9 mouse cellular contexts compared by ENCODE assay signal in genomic region chr7:141670999-141671398, GRCm38 (mm10). TPM values are rescaled to one million over a fixed set of nuclear protein-coding genes. Genes with fewer than 3 reads are reported as not detected.
A peak's percentile ranks its signal among the peaks of the same experiment; 100 is the strongest.
DNase-seq lines count a peak whose midpoint lies in the region; ATAC-seq and TF ChIP-seq lines count a peak whose summit lies in the region.
"Had no signal": no experiment of that assay in that cellular context is flagged by ENCODE, and none has a peak within 500 bp of the region (broad histone marks: within the 10 kb centered on the region; RNA-seq: fewer than 3 reads in every experiment).

No protein-coding gene starts in this region.

- DNase-seq in MEL (ENCODE audit: low read depth, low spot score), result peak; percentile 63
- peak; percentile 31 for DNase-seq in forelimb bud, embryonic 11.5 days (ENCODE audit: low read depth, low spot score)
- DNase-seq in thymus, postnatal 14 days, result peak; percentile 43
- no peak for DNase-seq in hindbrain, embryonic 10.5 days (ENCODE audit: low spot score)

- no peak overlapping the region for H3K4me3 ChIP-seq in heart, embryonic 12.5 days
- H3K4me3 ChIP-seq in heart, embryonic 11.5 days (ENCODE audit: low read depth, low read length), result no peak overlapping the region
- H3K4me3 ChIP-seq in MEL (ENCODE audit: control insufficient read depth in 1 of 2, insufficient read depth in 1 of 2, low read depth in 2 of 2, low read length in 2 of 2), result no peak overlapping the region
- H3K4me3 ChIP-seq in lung, embryonic 16.5 days (ENCODE audit: low read length), result no peak overlapping the region
- H3K4me3 ChIP-seq in neural tube, embryonic 15.5 days (replicated peaks), result no peak overlapping the region
- no peak overlapping the region for H3K4me3 ChIP-seq in hindbrain, embryonic 10.5 days
- H3K4me3 ChIP-seq: limb, embryonic 15.5 days had no signal

- H3K79me2 ChIP-seq in MEL (ENCODE audit: control insufficient read depth, insufficient read depth, low read length, poor library complexity), result no peaks in the 10 kb centered on the region

- no peaks in the 10 kb centered on the region; the same call in 1 of the 2 replicates for H3K9me3 ChIP-seq in heart, embryonic 12.5 days (replicated peaks)
- no peaks in the 10 kb centered on the region for H3K9me3 ChIP-seq in heart, embryonic 11.5 days (replicated peaks; ENCODE audit: control insufficient read depth, low read length)
- H3K9me3 ChIP-seq in MEL (replicated peaks; ENCODE audit: insufficient read depth, low read length), result no peaks in the 10 kb centered on the region
- no peaks in the 10 kb centered on the region for H3K9me3 ChIP-seq in lung, embryonic 16.5 days (ENCODE audit: control insufficient read depth, low read length)
- no peaks in the 10 kb centered on the region for H3K9me3 ChIP-seq in neural tube, embryonic 15.5 days (replicated peaks)
- no peaks in the 10 kb centered on the region for H3K9me3 ChIP-seq in hindbrain, embryonic 10.5 days
- H3K9me3 ChIP-seq: limb, embryonic 15.5 days had no signal

- ATAC-seq in heart, embryonic 12.5 days (ENCODE audit: insufficient number of reproducible peaks, low FRiP score), result 0 out of 2 replicates have a peak, but pooled peaks have one; percentile 22
- ATAC-seq in heart, embryonic 11.5 days (replicated peaks; ENCODE audit: insufficient number of reproducible peaks, low FRiP score, low TSS enrichment), result no peak
- ATAC-seq in lung, embryonic 16.5 days (ENCODE audit: low read depth), result peak; percentile 38; the same call in 1 of the 2 replicates
- ATAC-seq in neural tube, embryonic 15.5 days (ENCODE audit: low FRiP score), result no peak

- TF ChIP-seq POLR2A in MEL (IDR thresholded peaks at IDR 0.05; ENCODE audit: control insufficient read depth in 1 of 2, insufficient read depth in 1 of 2, low read depth in 1 of 2, low read length in 2 of 2, poor library complexity in 1 of 2), result no peak

- 76% methylated on average over 4 of the region's 4 CpGs for WGBS in heart, embryonic 12.5 days
- WGBS in heart, embryonic 11.5 days (ENCODE audit: insufficient replicate concordance), result 70% methylated on average over 4 of the region's 4 CpGs
- WGBS in lung, embryonic 16.5 days, result 73% methylated on average over 4 of the region's 4 CpGs
- 83% methylated on average over 4 of the region's 4 CpGs for WGBS in neural tube, embryonic 15.5 days
- 85% methylated on average over 4 of the region's 4 CpGs for WGBS in hindbrain, embryonic 10.5 days

- H3K4me2 ChIP-seq in heart, embryonic 12.5 days, result no peak overlapping the region
- H3K4me2 ChIP-seq in heart, embryonic 11.5 days, result no peak overlapping the region
- H3K4me2 ChIP-seq in lung, embryonic 16.5 days (ENCODE audit: low read depth, low read length), result no peak overlapping the region
- H3K4me2 ChIP-seq in neural tube, embryonic 15.5 days, result no peak overlapping the region
- H3K4me2 ChIP-seq: limb, embryonic 15.5 days had no signal

- peak; percentile 81 for TF ChIP-seq RAD21 in MEL (IDR thresholded peaks at IDR 0.05; ENCODE audit: low read depth, low read length)

- peak; percentile 44 to 81 (median 73) for TF ChIP-seq CTCF in MEL (IDR thresholded peaks at IDR 0.05 in 2 of 3, conservative IDR thresholded peaks at IDR 0.05 in 1 of 3; ENCODE audit: control insufficient read depth in 1 of 3, insufficient read depth in 1 of 3, low read depth in 2 of 3, low read length in 3 of 3, poor library complexity in 1 of 3, severe bottlenecking in 1 of 3)

- no peak for TF ChIP-seq EP300 in MEL (IDR thresholded peaks at IDR 0.05; ENCODE audit: low read depth in 1 of 2, low read length in 2 of 2)

- H3K4me1 ChIP-seq in heart, embryonic 12.5 days (replicated peaks), result no peaks in the 10 kb centered on the region
- no peaks in the 10 kb centered on the region; the same call in 1 of the 2 replicates for H3K4me1 ChIP-seq in heart, embryonic 11.5 days (ENCODE audit: control insufficient read depth, insufficient read depth, low read length)
- no peaks in the 10 kb centered on the region for H3K4me1 ChIP-seq in MEL (ENCODE audit: control insufficient read depth in 1 of 2, insufficient read depth in 2 of 2, low read length in 2 of 2)
- H3K4me1 ChIP-seq in lung, embryonic 16.5 days (replicated peaks; ENCODE audit: control insufficient read depth, insufficient read depth, low read length), result no peaks in the 10 kb centered on the region
- H3K4me1 ChIP-seq in neural tube, embryonic 15.5 days, result no peaks in the 10 kb centered on the region
- H3K4me1 ChIP-seq in hindbrain, embryonic 10.5 days (replicated peaks), result 0 out of 2 replicates have a peak, but pooled peaks cover 1% of the 10 kb centered on the region
- H3K4me1 ChIP-seq: limb, embryonic 15.5 days had no signal

- no peak overlapping the region for H3K27ac ChIP-seq in heart, embryonic 12.5 days (ENCODE audit: poor library complexity, severe bottlenecking)
- no peak overlapping the region for H3K27ac ChIP-seq in heart, embryonic 11.5 days (ENCODE audit: low read depth, low read length)
- H3K27ac ChIP-seq in MEL (ENCODE audit: control insufficient read depth, low read depth, low read length), result no peak overlapping the region
- no peak overlapping the region for H3K27ac ChIP-seq in lung, embryonic 16.5 days (ENCODE audit: low read length)
- no peak overlapping the region for H3K27ac ChIP-seq in neural tube, embryonic 15.5 days (replicated peaks)
- no peak overlapping the region for H3K27ac ChIP-seq in hindbrain, embryonic 10.5 days
- H3K27ac ChIP-seq: limb, embryonic 15.5 days had no signal

- H3K27me3 ChIP-seq in heart, embryonic 12.5 days (replicated peaks), result no peaks in the 10 kb centered on the region
- H3K27me3 ChIP-seq in heart, embryonic 11.5 days (ENCODE audit: control insufficient read depth, insufficient read depth, low read length), result no peaks in the 10 kb centered on the region
- no peaks in the 10 kb centered on the region; a peak in 1 of 4 replicates for H3K27me3 ChIP-seq in MEL (ENCODE audit: control insufficient read depth in 1 of 2, insufficient read depth in 2 of 2, low read length in 2 of 2)
- no peaks in the 10 kb centered on the region for H3K27me3 ChIP-seq in lung, embryonic 16.5 days (ENCODE audit: control insufficient read depth, insufficient read depth, low read depth, low read length)
- no peaks in the 10 kb centered on the region for H3K27me3 ChIP-seq in neural tube, embryonic 15.5 days (replicated peaks)
- H3K27me3 ChIP-seq in hindbrain, embryonic 10.5 days (ENCODE audit: insufficient read depth, poor library complexity, severe bottlenecking), result no peaks in the 10 kb centered on the region
- H3K27me3 ChIP-seq: limb, embryonic 15.5 days had no signal

- no peaks in the 10 kb centered on the region for H3K36me3 ChIP-seq in heart, embryonic 12.5 days
- no peaks in the 10 kb centered on the region for H3K36me3 ChIP-seq in heart, embryonic 11.5 days (ENCODE audit: control insufficient read depth, insufficient read depth, low read length)
- no peaks in the 10 kb centered on the region for H3K36me3 ChIP-seq in MEL (ENCODE audit: control insufficient read depth in 1 of 2, insufficient read depth in 2 of 2, low read length in 2 of 2)
- no peaks in the 10 kb centered on the region for H3K36me3 ChIP-seq in lung, embryonic 16.5 days (ENCODE audit: control insufficient read depth, insufficient read depth, low read length)
- H3K36me3 ChIP-seq in neural tube, embryonic 15.5 days, result no peaks in the 10 kb centered on the region
- no peaks in the 10 kb centered on the region for H3K36me3 ChIP-seq in hindbrain, embryonic 10.5 days
- H3K36me3 ChIP-seq: limb, embryonic 15.5 days had no signal

- H3K9ac ChIP-seq in heart, embryonic 12.5 days, result no peak overlapping the region
- H3K9ac ChIP-seq in heart, embryonic 11.5 days (ENCODE audit: low read depth, low read length), result no peak overlapping the region
- H3K9ac ChIP-seq in MEL (ENCODE audit: control insufficient read depth, low read depth, low read length, poor library complexity, severe bottlenecking), result no peak overlapping the region
- no peak overlapping the region for H3K9ac ChIP-seq in lung, embryonic 16.5 days (ENCODE audit: low read length)
- no peak overlapping the region for H3K9ac ChIP-seq in neural tube, embryonic 15.5 days (replicated peaks)
- H3K9ac ChIP-seq: limb, embryonic 15.5 days had no signal

TF ChIP-seq in MEL, 35 proteins besides CTCF, POLR2A, EP300 and RAD21 (continues in another document):
- TF ChIP-seq CHD1 (IDR thresholded peaks at IDR 0.05; ENCODE audit: low read depth, low read length) (no peak), ZC3H11A (IDR thresholded peaks at IDR 0.05; ENCODE audit: low read depth, low read length) (peak; percentile 48; the same call in 1 of the 2 replicates), MYB (IDR thresholded peaks at IDR 0.05; ENCODE audit: low read depth, low read length) (no peak), SIN3A (IDR thresholded peaks at IDR 0.05; ENCODE audit: low read length) (no peak), SMC3 (IDR thresholded peaks at IDR 0.05; ENCODE audit: low read depth, low read length) (peak; percentile 74), MYC (IDR thresholded peaks at IDR 0.05; ENCODE audit: low read depth, low read length) (no peak), ZMIZ1 (IDR thresholded peaks at IDR 0.05; ENCODE audit: low read depth, low read length) (no peak), ELF1 (IDR thresholded peaks at IDR 0.05; ENCODE audit: low read depth, low read length) (no peak), KAT2A (conservative IDR thresholded peaks at IDR 0.05; ENCODE audit: low read depth, low read length) (no peak)

RNA-seq across cellular contexts. Expression of gene Muc6, which starts 15.9 kb away (rescaled TPM):
- 0.06 and 0.11 TPM in 2 replicates for polyA plus RNA-seq in heart, embryonic 12.5 days (2016; fragmentation: Nextera tagmentation; extraction: Ambion mirVana)
- 0.11 and 0.18 TPM in 2 replicates for polyA plus RNA-seq in heart, embryonic 11.5 days (2014; fragmentation: Nextera tagmentation; extraction: Ambion mirVana)
- 0.04 TPM in 1 of 2 replicates, not detected in the other for total RNA-seq in MEL (2012; rRNA removed)
- under 1 TPM in 1 of 2 experiments, not detected in 1; 0.19 TPM for polyA plus RNA-seq in MEL (2012; ENCODE audit: insufficient read depth in 1 of 2, insufficient read length in 2 of 2, low read depth in 1 of 2, low replicate concordance in 2 of 2, missing spikeins in 1 of 2)
- polyA plus RNA-seq in lung, embryonic 16.5 days (2015; fragmentation: Nextera tagmentation; extraction: Ambion mirVana), result 0.13 and 0.21 TPM in 2 replicates
- polyA plus RNA-seq in neural tube, embryonic 15.5 days (2015; fragmentation: Nextera tagmentation; extraction: Ambion mirVana), result 0.27 and 0.31 TPM in 2 replicates
- polyA plus RNA-seq in hindbrain, embryonic 10.5 days (2016; fragmentation: Nextera tagmentation; extraction: Ambion mirVana), result 0.12 and 0.26 TPM in 2 replicates

RNA-seq across cellular contexts. Expression of gene Muc2, which starts 19.1 kb away (rescaled TPM):
- 0.31 and 0.51 TPM in 2 replicates for polyA plus RNA-seq in heart, embryonic 12.5 days (2016; fragmentation: Nextera tagmentation; extraction: Ambion mirVana)
- polyA plus RNA-seq in heart, embryonic 11.5 days (2014; fragmentation: Nextera tagmentation; extraction: Ambion mirVana), result 0.93 and 1.1 TPM in 2 replicates
- not detected in 2 replicates for total RNA-seq in MEL (2012; rRNA removed)
- polyA plus RNA-seq in MEL (2012; ENCODE audit: insufficient read depth in 1 of 2, insufficient read length in 2 of 2, low read depth in 1 of 2, low replicate concordance in 2 of 2, missing spikeins in 1 of 2), result under 1 TPM in 1 of 2 experiments, not detected in 1; 0.04 TPM
- polyA plus RNA-seq in lung, embryonic 16.5 days (2015; fragmentation: Nextera tagmentation; extraction: Ambion mirVana), result 0.35 and 0.48 TPM in 2 replicates
- 0.29 and 0.35 TPM in 2 replicates for polyA plus RNA-seq in neural tube, embryonic 15.5 days (2015; fragmentation: Nextera tagmentation; extraction: Ambion mirVana)
- 0.41 and 0.47 TPM in 2 replicates for polyA plus RNA-seq in hindbrain, embryonic 10.5 days (2016; fragmentation: Nextera tagmentation; extraction: Ambion mirVana)

Comparison
In these comparisons a context has a peak if more than half of its experiments do, and no peak if none do; other contexts are left out.
1. ATAC-seq: peak in heart, embryonic 12.5 days (single experiment) and lung, embryonic 16.5 days (single experiment); none in heart, embryonic 11.5 days (single experiment) and neural tube, embryonic 15.5 days (single experiment).